Mouse (Mus musculus): ENCODE results near the gene Pla2g12b. TPM values are rescaled to one million over a fixed set of nuclear protein-coding genes. Genes with fewer than 3 reads are reported as not detected.
"Not testable (repeated sequence)": the region's sequence is repeated elsewhere in the genome, so short reads cannot be mapped to it uniquely, and the experiment has no call there.

Pla2g12b gene
- polyA plus RNA-seq, 1 experiment from 2014 or later: 38.8 TPM

DNA sequence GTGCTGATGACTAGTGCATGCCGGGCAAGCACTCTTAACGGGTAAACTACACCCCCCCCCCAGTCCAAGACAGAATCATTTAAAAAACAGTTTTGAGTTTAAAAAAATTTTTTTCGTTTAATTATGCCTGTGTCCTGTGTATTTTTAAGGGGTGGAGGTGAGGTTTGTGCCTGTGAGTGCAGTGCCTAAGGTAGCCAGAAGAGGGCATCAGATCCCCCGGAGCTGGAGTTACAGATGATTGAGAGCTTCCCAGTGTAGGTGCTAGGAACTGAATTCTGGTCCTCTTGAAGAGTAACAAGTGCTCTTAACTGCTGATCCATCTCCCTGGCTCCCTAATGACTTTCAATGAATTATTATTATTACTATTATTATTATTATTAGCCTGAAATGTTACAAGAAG, 24.7 kb upstream of the Pla2g12b start:
- Histone ChIP-seq H3K4me2 (replicated peaks) (no peak overlapping the region), H3K27me3 (replicated peaks) (no peaks in the 10 kb centered on the region), H3K9me3 (no peaks in the 10 kb centered on the region), H3K27ac (no peak overlapping the region), H3K36me3 (peaks cover 3% of the 10 kb centered on the region; the same call in 1 of the 2 replicates), H3K9ac (no peak overlapping the region), H3K4me3 (replicated peaks) (no peak overlapping the region), H3K4me1 (replicated peaks) (no peaks in the 10 kb centered on the region)
- 95% methylated on average over 4 of the region's 4 CpGs for WGBS
- ATAC-seq: no peak

DNA sequence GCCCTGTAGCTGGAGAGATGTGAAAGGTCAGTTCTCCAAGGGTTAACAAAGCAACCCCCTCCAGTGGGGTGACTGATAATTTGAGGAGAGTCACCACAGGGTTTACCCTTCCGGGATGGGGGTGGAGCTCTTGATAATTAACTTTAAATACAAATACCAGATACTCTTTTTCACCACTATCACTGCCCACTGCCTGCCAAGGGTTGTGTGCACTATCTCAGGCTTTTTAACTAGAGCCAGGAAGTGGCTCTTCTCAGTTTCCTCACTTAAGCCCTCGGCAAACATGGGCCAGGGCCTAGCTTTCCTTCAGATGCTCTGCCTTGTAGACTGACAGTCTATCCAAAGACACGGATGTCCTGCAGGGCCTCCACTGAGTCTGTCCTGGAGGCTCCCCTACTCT, 23.5 kb upstream of the Pla2g12b start:
- Histone ChIP-seq H3K9me3 (no peaks in the 10 kb centered on the region), H3K27me3 (replicated peaks) (no peaks in the 10 kb centered on the region), H3K36me3 (peaks cover under 1% of the 10 kb centered on the region; the same call in 1 of the 2 replicates), H3K27ac (no peak overlapping the region), H3K4me2 (replicated peaks) (no peak overlapping the region), H3K4me1 (replicated peaks) (no peaks in the 10 kb centered on the region), H3K4me3 (replicated peaks) (no peak overlapping the region), H3K9ac (no peak overlapping the region)
- ATAC-seq: no peak
- 28% methylated on average over 3 of the region's 3 CpGs for WGBS

DNA sequence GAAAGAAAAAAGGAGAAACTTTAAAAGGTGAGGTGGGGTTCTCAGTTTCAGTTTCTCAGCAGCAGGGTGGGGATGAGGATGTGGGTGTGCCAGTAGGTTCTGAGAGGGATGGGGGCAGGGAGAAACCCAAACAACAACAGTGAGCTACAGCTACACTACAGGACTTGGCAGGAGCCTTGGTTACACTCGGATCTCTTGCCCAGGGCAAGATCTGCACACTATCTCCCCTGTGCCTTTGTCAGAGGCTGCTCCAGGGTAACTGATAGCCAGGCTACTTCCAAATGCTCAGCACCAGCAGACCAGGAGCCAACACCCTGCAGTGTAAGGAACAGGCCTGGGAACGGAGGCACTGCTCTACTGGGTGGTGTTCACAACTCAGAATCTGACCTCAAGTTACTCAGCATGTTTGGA, 23.0 kb upstream of the Pla2g12b start:
- no peak for ATAC-seq

DNA sequence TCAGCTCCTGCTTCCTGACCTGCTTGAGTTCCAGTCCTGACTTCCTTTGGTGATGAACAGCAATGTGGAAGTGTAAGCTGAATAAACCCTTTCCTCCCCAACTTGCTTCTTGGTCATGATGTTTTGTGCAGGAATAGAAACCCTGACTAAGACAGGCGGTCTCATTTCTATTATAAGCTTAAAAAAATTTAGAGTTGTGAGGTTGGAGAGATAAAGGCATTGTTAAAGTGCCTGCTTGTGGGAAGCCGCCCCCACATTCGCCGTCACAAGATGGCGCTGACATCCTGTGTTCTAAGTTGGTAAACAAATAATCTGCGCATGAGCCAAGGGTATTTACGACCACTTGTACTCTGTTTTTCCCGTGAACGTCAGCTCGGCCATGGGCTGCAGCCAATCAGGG, 21.9 kb upstream of the Pla2g12b start:
- not testable (repeated sequence) for H3K27me3 ChIP-seq (replicated peaks); H3K9ac ChIP-seq; H3K4me2 ChIP-seq (replicated peaks); H3K27ac ChIP-seq; H3K9me3 ChIP-seq; H3K4me3 ChIP-seq (replicated peaks); ATAC-seq; H3K4me1 ChIP-seq (replicated peaks); H3K36me3 ChIP-seq
- 84% methylated on average over 7 of the region's 10 CpGs for WGBS

More for the DNA sequence above, 23.0 kb upstream of the Pla2g12b start:
- no peaks in the 10 kb centered on the region for H3K9me3 ChIP-seq
- H3K4me3 ChIP-seq (replicated peaks): no peak overlapping the region
- no peaks in the 10 kb centered on the region for H3K36me3 ChIP-seq
- no peaks in the 10 kb centered on the region for H3K27me3 ChIP-seq (replicated peaks)
- no peak overlapping the region for H3K27ac ChIP-seq
- H3K4me2 ChIP-seq (replicated peaks): no peak overlapping the region
- WGBS: 58% methylated on average over 2 of the region's 2 CpGs
- H3K4me1 ChIP-seq (replicated peaks): no peaks in the 10 kb centered on the region
- H3K9ac ChIP-seq: no peak overlapping the region

DNA sequence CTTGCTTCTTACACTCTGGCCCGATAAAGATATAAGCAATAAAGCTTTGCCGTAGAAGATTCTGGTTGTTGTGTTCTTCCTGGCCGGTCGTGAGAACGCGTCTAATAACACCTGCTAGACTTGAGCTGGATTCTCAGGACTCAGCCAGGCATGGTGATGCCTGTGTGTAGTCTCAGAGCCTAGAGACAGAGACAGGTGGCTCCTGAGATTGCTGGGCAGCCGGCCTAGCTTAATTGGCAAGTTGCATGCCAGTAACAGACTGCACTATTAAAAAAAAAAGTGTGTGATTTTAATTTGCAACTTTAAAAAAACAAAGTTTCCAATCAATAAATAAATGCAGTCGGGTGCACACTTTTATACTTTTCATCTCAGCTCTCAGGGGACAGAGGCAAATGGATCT, 16.5 kb upstream of the Pla2g12b start:
- H3K4me2 ChIP-seq (replicated peaks): no peak overlapping the region
- WGBS: 74% methylated on average over 8 of the region's 8 CpGs
- ATAC-seq: no peak
- 0 out of 2 replicates have a peak, but pooled peaks cover 3% of the 10 kb centered on the region for H3K4me1 ChIP-seq (replicated peaks)
- H3K9ac ChIP-seq: no peak overlapping the region
- no peaks in the 10 kb centered on the region for H3K9me3 ChIP-seq
- H3K36me3 ChIP-seq: no peaks in the 10 kb centered on the region
- H3K27ac ChIP-seq: no peak overlapping the region
- H3K4me3 ChIP-seq (replicated peaks): no peak overlapping the region
- no peaks in the 10 kb centered on the region for H3K27me3 ChIP-seq (replicated peaks)

DNA sequence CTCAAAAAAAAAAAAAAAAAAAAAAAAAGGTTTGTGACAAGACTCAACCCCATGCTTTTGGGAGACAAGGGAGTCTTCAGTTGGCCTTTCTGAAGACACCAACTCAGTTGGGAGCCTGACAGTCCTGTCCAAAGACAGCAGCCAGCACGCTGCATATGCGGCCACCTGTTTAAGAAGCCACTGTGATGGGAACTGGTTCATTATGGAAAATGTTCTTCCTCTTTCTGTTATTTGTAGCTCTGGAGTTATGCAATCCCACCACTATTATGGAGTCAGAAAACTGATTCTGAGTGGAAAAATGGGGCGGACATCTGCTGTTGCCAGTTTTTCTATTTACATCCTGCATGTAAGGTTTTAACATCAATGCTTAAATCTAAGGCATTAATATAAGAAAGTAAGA, 13.8 kb upstream of the Pla2g12b start:
- H3K27me3 ChIP-seq (replicated peaks): no peaks in the 10 kb centered on the region
- no peaks in the 10 kb centered on the region for H3K36me3 ChIP-seq
- no peaks in the 10 kb centered on the region for H3K9me3 ChIP-seq
- WGBS: 96% methylated on average over 3 of the region's 3 CpGs
- no peak overlapping the region for H3K9ac ChIP-seq
- ATAC-seq: no peak
- H3K4me1 ChIP-seq (replicated peaks): 0 out of 2 replicates have a peak, but pooled peaks cover 3% of the 10 kb centered on the region
- no peak overlapping the region for H3K4me2 ChIP-seq (replicated peaks)
- H3K27ac ChIP-seq: no peak overlapping the region
- H3K4me3 ChIP-seq (replicated peaks): no peak overlapping the region

DNA sequence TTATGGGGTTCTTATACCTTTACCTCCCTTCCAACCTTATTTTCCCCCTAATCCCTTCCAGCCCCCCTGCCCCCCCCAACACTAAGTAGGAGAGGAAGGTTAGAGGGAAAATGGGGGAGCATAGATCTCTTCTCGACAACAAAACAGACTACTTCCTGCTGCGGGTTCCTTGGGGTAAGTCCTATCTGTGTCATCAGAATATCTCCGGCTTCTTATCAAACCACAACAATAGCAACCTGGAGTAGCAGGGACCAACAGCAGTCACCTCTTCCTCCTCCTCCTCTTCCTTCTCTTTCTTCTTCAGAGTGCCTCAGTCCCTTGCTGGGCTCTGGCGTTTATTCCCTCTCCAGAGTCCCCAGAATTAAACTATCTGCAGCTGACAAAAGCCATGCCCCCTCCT, 11.6 kb upstream of the Pla2g12b start:
- WGBS: 30% methylated on average over 4 of the region's 4 CpGs
- Histone ChIP-seq H3K4me2 (replicated peaks) (no peak overlapping the region), H3K4me1 (replicated peaks) (0 out of 2 replicates have a peak, but pooled peaks cover 3% of the 10 kb centered on the region), H3K9me3 (no peaks in the 10 kb centered on the region), H3K27me3 (replicated peaks) (no peaks in the 10 kb centered on the region), H3K36me3 (no peaks in the 10 kb centered on the region), H3K9ac (no peak overlapping the region), H3K4me3 (replicated peaks) (no peak overlapping the region), H3K27ac (no peak overlapping the region)
- ATAC-seq: no peak

DNA sequence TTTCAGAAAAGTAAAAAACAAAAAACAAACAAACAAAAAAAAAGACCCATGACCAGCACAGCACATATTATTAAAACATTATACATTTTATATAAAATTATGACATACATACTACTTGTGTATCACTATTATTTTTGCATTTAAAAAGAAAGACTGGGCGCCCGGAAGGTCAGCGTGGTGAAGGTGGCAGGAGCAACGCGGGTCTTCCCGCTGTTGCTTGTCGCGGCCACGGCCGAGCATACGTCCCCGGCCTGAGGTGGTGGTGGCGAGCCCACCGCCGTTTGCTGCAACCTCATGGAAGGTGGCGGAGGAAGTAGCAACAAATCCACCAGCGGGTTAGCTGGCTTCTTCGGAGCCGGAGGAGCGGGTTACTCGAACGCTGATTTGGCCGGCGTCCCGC, 8.0 kb upstream of the Pla2g12b start, which contains the start of gene Gm10273:
Gene Gm10273, plus strand, starts transcription at position 172 of the 400 bp plus-strand sequence.
- not testable (repeated sequence) for H3K9me3 ChIP-seq; H3K36me3 ChIP-seq; H3K4me1 ChIP-seq (replicated peaks); H3K9ac ChIP-seq; H3K4me3 ChIP-seq (replicated peaks); H3K27me3 ChIP-seq (replicated peaks); H3K27ac ChIP-seq; ATAC-seq; H3K4me2 ChIP-seq (replicated peaks)
- WGBS: 83% methylated on average over 12 of the region's 25 CpGs

DNA sequence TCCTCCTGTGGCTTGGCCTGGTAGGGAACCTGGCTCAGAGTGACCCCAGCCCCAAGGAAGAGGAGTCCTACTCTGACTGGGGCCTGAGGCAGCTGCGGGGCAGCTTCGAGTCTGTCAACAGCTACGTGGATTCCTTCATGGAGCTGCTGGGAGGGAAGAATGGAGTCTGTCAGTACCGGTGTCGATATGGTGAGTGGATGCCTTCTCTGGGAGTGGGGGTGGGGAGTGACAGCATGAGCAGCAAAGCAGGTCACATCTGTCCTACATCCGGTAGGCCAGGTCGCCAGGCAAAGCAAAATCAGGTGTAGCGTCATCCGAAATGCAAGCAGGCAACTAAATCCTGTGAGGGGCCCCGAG, 311 bp downstream of the Pla2g12b start:
- WGBS: 45% methylated on average over 10 of the region's 10 CpGs
- ATAC-seq: peak; percentile 59
- peak overlapping the region; percentile 57 for H3K4me2 ChIP-seq (replicated peaks)

DNA sequence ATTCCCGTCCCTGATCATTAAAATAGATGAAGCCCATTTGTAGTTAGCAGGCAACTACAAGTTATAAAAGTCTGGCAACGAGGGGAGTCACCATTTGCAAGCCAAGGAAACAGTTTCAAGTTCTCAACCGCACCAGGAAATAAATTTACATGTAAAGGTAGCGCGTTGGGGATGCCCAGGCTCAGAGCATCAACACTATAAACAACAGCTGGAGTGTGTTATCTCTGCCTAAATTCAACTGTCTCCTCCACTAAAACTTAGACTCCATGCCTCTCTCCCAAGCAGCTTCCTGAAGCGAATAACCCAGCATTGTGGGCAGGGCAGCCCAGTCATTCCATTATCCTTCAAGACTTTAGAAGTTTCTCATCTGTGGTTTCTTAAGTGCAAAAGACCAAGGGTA, 5.0 kb downstream of the Pla2g12b start:
- H3K4me3 ChIP-seq (replicated peaks): no peak overlapping the region
- no peaks in the 10 kb centered on the region for H3K27me3 ChIP-seq (replicated peaks)
- H3K9me3 ChIP-seq: no peaks in the 10 kb centered on the region
- H3K4me1 ChIP-seq (replicated peaks): no peaks in the 10 kb centered on the region
- ATAC-seq: no peak
- H3K9ac ChIP-seq: no peak overlapping the region
- H3K27ac ChIP-seq: no peak overlapping the region
- no peak overlapping the region for H3K4me2 ChIP-seq (replicated peaks)
- H3K36me3 ChIP-seq: no peaks in the 10 kb centered on the region
- WGBS: 42% methylated on average over 6 of the region's 6 CpGs

More for the DNA sequence above, 311 bp downstream of the Pla2g12b start:
- peak overlapping the region; percentile 74 for H3K27ac ChIP-seq
- no peaks in the 10 kb centered on the region for H3K36me3 ChIP-seq
- H3K27me3 ChIP-seq (replicated peaks): no peaks in the 10 kb centered on the region
- H3K4me3 ChIP-seq (replicated peaks): peak overlapping the region; percentile 33
- peak overlapping the region; percentile 37 for H3K9ac ChIP-seq
- no peaks in the 10 kb centered on the region for H3K9me3 ChIP-seq
- 0 out of 2 replicates have a peak, but pooled peaks cover 2% of the 10 kb centered on the region for H3K4me1 ChIP-seq (replicated peaks)

DNA sequence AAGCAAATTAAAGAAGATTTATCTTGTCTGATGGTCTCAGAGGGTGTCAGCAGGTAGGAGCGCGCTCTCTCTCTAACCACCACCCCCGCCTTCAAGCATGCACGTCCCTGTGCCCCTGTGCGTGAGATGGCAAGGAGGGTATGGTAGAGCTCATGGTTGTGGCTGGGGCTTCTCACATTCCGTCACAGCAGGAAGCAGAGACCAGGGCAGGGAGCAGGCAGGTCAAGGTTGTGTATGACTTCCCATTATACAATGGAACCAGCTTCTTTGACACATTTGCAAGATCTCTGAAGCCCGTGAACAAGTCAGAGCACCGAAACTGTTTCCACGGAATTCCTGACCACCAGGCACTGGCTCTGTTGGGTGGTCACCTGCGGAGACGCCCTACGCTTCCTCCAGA, 6.8 kb downstream of the Pla2g12b start:
- Histone ChIP-seq H3K9me3 (no peaks in the 10 kb centered on the region), H3K4me2 (replicated peaks) (no peak overlapping the region), H3K27me3 (replicated peaks) (no peaks in the 10 kb centered on the region), H3K4me1 (replicated peaks) (no peaks in the 10 kb centered on the region), H3K36me3 (no peaks in the 10 kb centered on the region), H3K27ac (no peak overlapping the region), H3K4me3 (replicated peaks) (no peak overlapping the region), H3K9ac (no peak overlapping the region)
- ATAC-seq: no peak
- 60% methylated on average over 12 of the region's 12 CpGs for WGBS

DNA sequence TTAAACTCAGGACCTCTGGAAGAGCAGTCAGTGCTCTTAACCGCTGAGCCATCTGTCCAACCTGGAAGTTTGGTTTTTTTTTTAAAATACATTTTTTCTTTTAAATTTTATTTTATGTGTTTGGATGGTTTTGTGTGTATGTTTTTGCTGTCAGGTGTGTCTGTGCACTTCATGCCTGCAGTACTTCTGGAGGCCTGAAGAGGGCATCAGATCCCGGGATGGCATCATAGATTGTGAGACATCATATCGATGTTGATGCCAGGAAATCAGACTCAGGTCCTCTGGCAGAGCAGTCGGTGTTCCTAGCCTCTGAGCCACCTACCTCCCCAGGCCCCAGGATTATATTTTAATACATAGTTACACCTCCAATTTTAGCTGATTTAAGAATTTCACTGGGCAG, 10.3 kb downstream of the Pla2g12b start:
- Histone ChIP-seq H3K9ac (no peak overlapping the region), H3K27me3 (replicated peaks) (no peaks in the 10 kb centered on the region), H3K4me2 (replicated peaks) (no peak overlapping the region), H3K4me3 (replicated peaks) (no peak overlapping the region), H3K4me1 (replicated peaks) (no peaks in the 10 kb centered on the region), H3K27ac (no peak overlapping the region), H3K9me3 (no peaks in the 10 kb centered on the region), H3K36me3 (no peaks in the 10 kb centered on the region)
- 95% methylated on average over 4 of the region's 4 CpGs for WGBS
- no peak for ATAC-seq

DNA sequence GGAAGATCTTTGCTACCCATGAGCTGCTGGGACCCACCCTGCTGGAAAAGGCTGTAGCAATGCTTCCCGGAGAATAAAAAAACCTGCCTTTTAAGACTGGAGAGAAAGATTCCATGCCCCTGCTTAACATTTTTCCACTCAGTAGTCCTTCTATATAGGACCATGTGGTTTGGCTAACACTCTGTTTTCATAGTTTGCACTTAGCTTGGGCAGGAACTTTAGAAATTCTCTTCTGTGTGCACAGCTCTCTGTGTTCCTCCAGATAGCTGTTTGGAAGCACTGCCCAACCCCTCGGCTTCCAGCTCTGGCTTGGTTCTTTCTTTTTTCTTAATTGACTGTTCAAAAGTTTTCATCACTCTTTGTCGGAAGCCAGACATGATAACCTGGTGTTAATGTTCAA, 13.2 kb downstream of the Pla2g12b start:
- H3K36me3 ChIP-seq: no peaks in the 10 kb centered on the region
- no peaks in the 10 kb centered on the region for H3K4me1 ChIP-seq (replicated peaks)
- WGBS: 82% methylated on average over 3 of the region's 3 CpGs
- H3K4me2 ChIP-seq (replicated peaks): no peak overlapping the region
- no peaks in the 10 kb centered on the region for H3K9me3 ChIP-seq
- H3K27ac ChIP-seq: no peak overlapping the region
- H3K27me3 ChIP-seq (replicated peaks): no peaks in the 10 kb centered on the region
- ATAC-seq: no peak
- no peak overlapping the region for H3K9ac ChIP-seq
- no peak overlapping the region for H3K4me3 ChIP-seq (replicated peaks)

Data from intestine, embryonic 15.5 days (tissue).